ENCODE assay signal across 16 mouse cellular contexts in the genomic region with DNA sequence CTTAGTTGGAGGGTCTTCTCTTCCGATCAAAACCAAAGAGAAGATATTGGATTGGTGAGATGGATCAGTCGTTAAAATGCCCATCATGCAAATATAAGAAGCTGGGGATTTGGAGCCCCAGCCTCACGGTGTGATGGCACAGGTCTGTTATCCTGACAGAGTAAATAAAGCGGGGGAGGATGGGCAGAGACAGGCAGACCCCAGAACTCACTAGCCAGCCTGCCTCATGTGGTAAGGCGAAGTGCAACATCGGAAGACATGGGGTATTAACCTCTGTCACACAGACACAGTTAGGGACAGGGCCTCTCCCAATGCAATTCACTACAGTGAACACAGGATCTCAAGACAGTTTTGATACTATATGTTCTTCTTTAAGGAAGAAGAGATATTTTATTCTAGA. TPM values are rescaled to one million over a fixed set of nuclear protein-coding genes. Genes with fewer than 3 reads are reported as not detected.
DNase-seq lines count a peak whose midpoint lies in the region; ATAC-seq lines count a peak whose summit lies in the region.
"Had no signal": no experiment of that assay in that cellular context is flagged by ENCODE, and none has a peak within 500 bp of the region (broad histone marks: within the 10 kb centered on the region; RNA-seq: fewer than 3 reads in every experiment).

No protein-coding gene starts in this region.

- no peaks in the 10 kb centered on the region for H3K9me3 ChIP-seq in heart, embryonic 13.5 days
- no peaks in the 10 kb centered on the region for H3K9me3 ChIP-seq in heart, embryonic 10.5 days
- H3K9me3 ChIP-seq in hindbrain, embryonic 13.5 days = no peaks in the 10 kb centered on the region
- no peaks in the 10 kb centered on the region for H3K9me3 ChIP-seq in midbrain, embryonic 16.5 days (replicated peaks; ENCODE audit: control insufficient read depth, low read length, poor library complexity, severe bottlenecking)
- H3K9me3 ChIP-seq: heart, embryonic 12.5 days; liver, embryonic 13.5 days had no signal

- no peak for ATAC-seq in heart, embryonic 13.5 days (ENCODE audit: extremely low read depth, insufficient number of reproducible peaks, low FRiP score, low TSS enrichment)
- ATAC-seq in hindbrain, embryonic 13.5 days (ENCODE audit: low FRiP score) = no peak
- 0 out of 2 replicates have a peak, but pooled peaks have one; percentile 39 for ATAC-seq in midbrain, embryonic 16.5 days

- WGBS in heart, embryonic 13.5 days = 66% methylated on average over 6 of the region's 6 CpGs
- WGBS in heart, embryonic 10.5 days = 60% methylated on average over 6 of the region's 6 CpGs
- 38% methylated on average over 6 of the region's 6 CpGs for WGBS in hindbrain, embryonic 13.5 days
- 26% methylated on average over 6 of the region's 6 CpGs for WGBS in midbrain, embryonic 16.5 days

- intact Hi-C loops in left cerebral cortex, postnatal 10 days (cut with DNase I) = no loop called here

- no peak for DNase-seq in heart, embryonic 10.5 days (ENCODE audit: low spot score)
- peak; percentile 45 for DNase-seq in embryo, embryonic 10.5 days (ENCODE audit: low spot score)
- no peak for DNase-seq in adipocyte (ENCODE audit: low spot score)
- DNase-seq in spleen, adult 18-20 months = no peak
- DNase-seq in left cerebral cortex, postnatal 10 days (ENCODE audit: extremely low spot score in 1 of 2, low spot score in 2 of 2) = no peak
- DNase-seq: adrenal gland, adult 8-10 months; cerebellum, adult 2 months; gastrocnemius, postnatal 25 days; heart, postnatal 4 days; kidney, adult 11 months; liver, embryonic 13.5 days; thymus, postnatal 14 days had no signal

- H3K4me2 ChIP-seq in heart, embryonic 13.5 days = no peak overlapping the region
- H3K4me2 ChIP-seq in hindbrain, embryonic 13.5 days = no peak overlapping the region
- H3K4me2 ChIP-seq in midbrain, embryonic 16.5 days (ENCODE audit: low read length) = no peak overlapping the region
- H3K4me2 ChIP-seq: heart, embryonic 12.5 days; liver, embryonic 13.5 days had no signal

- H3K9ac ChIP-seq in heart, embryonic 13.5 days = no peak overlapping the region
- H3K9ac ChIP-seq in hindbrain, embryonic 13.5 days = no peak overlapping the region
- H3K9ac ChIP-seq in midbrain, embryonic 16.5 days (ENCODE audit: low read depth, low read length) = no peak overlapping the region
- H3K9ac ChIP-seq: heart, embryonic 12.5 days; liver, embryonic 13.5 days had no signal

- H3K4me1 ChIP-seq in heart, embryonic 13.5 days = peaks cover 10% of the 10 kb centered on the region
- 0 out of 2 replicates have a peak, but pooled peaks cover 7% of the 10 kb centered on the region for H3K4me1 ChIP-seq in heart, embryonic 10.5 days
- 0 out of 2 replicates have a peak, but pooled peaks cover 9% of the 10 kb centered on the region for H3K4me1 ChIP-seq in hindbrain, embryonic 13.5 days (replicated peaks)
- peaks cover 8% of the 10 kb centered on the region; the same call in 1 of the 2 replicates for H3K4me1 ChIP-seq in midbrain, embryonic 16.5 days (ENCODE audit: control insufficient read depth, insufficient read depth, low read length)
- H3K4me1 ChIP-seq: liver, embryonic 13.5 days had no signal

- H3K27me3 ChIP-seq in heart, embryonic 13.5 days (replicated peaks) = no peaks in the 10 kb centered on the region
- H3K27me3 ChIP-seq in heart, embryonic 10.5 days (ENCODE audit: insufficient read depth, poor library complexity, severe bottlenecking) = no peaks in the 10 kb centered on the region
- no peaks in the 10 kb centered on the region for H3K27me3 ChIP-seq in hindbrain, embryonic 13.5 days
- H3K27me3 ChIP-seq in midbrain, embryonic 16.5 days (ENCODE audit: control insufficient read depth, insufficient read depth, low read depth, low read length) = no peaks in the 10 kb centered on the region
- H3K27me3 ChIP-seq: heart, embryonic 12.5 days; liver, embryonic 13.5 days had no signal

- H3K27ac ChIP-seq in heart, embryonic 13.5 days (replicated peaks) = peak overlapping the region; percentile 32; the same call in 1 of the 2 replicates
- H3K27ac ChIP-seq in heart, embryonic 10.5 days = no peak overlapping the region
- H3K27ac ChIP-seq in hindbrain, embryonic 13.5 days = peak overlapping the region; percentile 37; the same call in 1 of the 2 replicates
- H3K27ac ChIP-seq in midbrain, embryonic 16.5 days (ENCODE audit: low read length) = peak overlapping the region; percentile 26; the same call in 1 of the 2 replicates
- H3K27ac ChIP-seq: liver, embryonic 13.5 days had no signal

- peaks cover 75% of the 10 kb centered on the region for H3K36me3 ChIP-seq in heart, embryonic 13.5 days
- H3K36me3 ChIP-seq in heart, embryonic 10.5 days = peaks cover 64% of the 10 kb centered on the region
- H3K36me3 ChIP-seq in hindbrain, embryonic 13.5 days = peaks cover 50% of the 10 kb centered on the region
- peaks cover 5% of the 10 kb centered on the region; the same call in 1 of the 2 replicates for H3K36me3 ChIP-seq in midbrain, embryonic 16.5 days (ENCODE audit: control insufficient read depth, insufficient read depth, low read length)

- no peak overlapping the region for H3K4me3 ChIP-seq in heart, embryonic 13.5 days
- no peak overlapping the region for H3K4me3 ChIP-seq in heart, embryonic 10.5 days
- H3K4me3 ChIP-seq in hindbrain, embryonic 13.5 days = no peak overlapping the region
- no peak overlapping the region for H3K4me3 ChIP-seq in midbrain, embryonic 16.5 days (ENCODE audit: low read depth, low read length)
- H3K4me3 ChIP-seq: heart, embryonic 12.5 days; liver, embryonic 13.5 days had no signal

RNA-seq across cellular contexts. Expression of a gene that starts 33.7 kb away (rescaled TPM):
- polyA plus RNA-seq in heart, embryonic 13.5 days (2015; fragmentation: Nextera tagmentation; extraction: Ambion mirVana) = 16.4 and 17.0 TPM in 2 replicates
- polyA plus RNA-seq in heart, embryonic 10.5 days (2016; fragmentation: Nextera tagmentation; extraction: Ambion mirVana) = 15.9 and 18.5 TPM in 2 replicates
- polyA plus RNA-seq in hindbrain, embryonic 13.5 days (2015; fragmentation: Nextera tagmentation; extraction: Ambion mirVana) = 9.1 and 9.4 TPM in 2 replicates
- 4.2 and 5.3 TPM in 2 replicates for polyA plus RNA-seq in midbrain, embryonic 16.5 days (2015; fragmentation: Nextera tagmentation; extraction: Ambion mirVana)
- total RNA-seq in left cerebral cortex, postnatal 10 days (2021) = 1 to 10 TPM; 2.1 to 2.5 TPM

RNA-seq across cellular contexts. Expression of a gene that starts 35.6 kb away (rescaled TPM):
- 15.9 and 16.4 TPM in 2 replicates for polyA plus RNA-seq in heart, embryonic 13.5 days (2015; fragmentation: Nextera tagmentation; extraction: Ambion mirVana)
- polyA plus RNA-seq in heart, embryonic 10.5 days (2016; fragmentation: Nextera tagmentation; extraction: Ambion mirVana) = 20.3 and 26.6 TPM in 2 replicates
- 11.6 and 11.9 TPM in 2 replicates for polyA plus RNA-seq in hindbrain, embryonic 13.5 days (2015; fragmentation: Nextera tagmentation; extraction: Ambion mirVana)
- 9.1 and 9.6 TPM in 2 replicates for polyA plus RNA-seq in midbrain, embryonic 16.5 days (2015; fragmentation: Nextera tagmentation; extraction: Ambion mirVana)
- total RNA-seq in left cerebral cortex, postnatal 10 days (2021) = 10 to 100 TPM; 16.7 to 17.4 TPM
